Mouse (Mus musculus): ENCODE measurements at regions not wholly inside any gene's neighbourhood (a gene's known extent, or its start where the extent isn't known, plus 50 kb on each side); places are given as distances from the start of the nearest gene placed in this dataset.

DNA sequence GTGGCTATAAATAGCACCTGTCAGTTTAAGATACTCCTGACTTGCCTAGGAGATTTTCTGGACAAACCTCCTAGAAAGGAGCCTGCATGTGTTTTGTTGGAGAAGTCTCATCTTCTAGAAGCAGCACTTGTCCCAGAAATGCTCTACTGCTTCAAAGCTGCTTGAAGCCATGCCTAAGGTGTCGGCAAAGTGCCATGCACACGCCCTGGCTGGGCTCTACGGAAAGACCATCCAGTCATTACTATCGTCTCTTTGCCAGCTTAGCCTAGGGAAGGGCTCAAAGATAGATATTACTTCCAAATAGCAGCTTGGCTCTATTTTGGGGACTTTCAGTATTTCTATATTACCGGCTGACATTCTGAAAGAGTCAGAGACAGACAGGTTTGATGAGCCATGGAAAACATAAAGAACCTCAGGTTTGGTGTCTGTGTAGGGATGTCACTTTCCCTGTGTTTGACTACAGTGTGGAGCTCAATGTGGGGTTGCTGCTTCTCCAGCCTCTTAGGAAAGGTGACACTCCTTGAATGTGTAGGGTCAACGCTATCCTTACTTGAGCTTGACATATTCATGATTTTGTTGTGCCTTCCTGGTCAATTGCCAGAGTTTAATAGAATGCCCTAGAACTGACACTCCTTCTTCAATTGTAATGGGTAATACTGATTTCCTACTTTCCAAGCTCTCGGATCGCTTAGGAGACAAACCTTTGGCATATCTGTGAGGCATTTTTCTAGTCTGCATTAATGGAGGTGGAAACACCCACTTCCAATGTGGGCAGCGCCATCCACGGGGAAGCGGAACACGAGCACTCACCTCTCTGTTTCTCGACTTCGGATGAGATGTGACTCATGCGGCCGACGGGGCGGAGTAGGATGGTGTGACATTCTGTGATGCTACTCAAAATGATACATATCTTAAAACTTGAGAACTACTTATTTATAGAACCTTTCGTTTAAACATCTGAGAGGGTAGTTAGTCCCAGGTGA, 251.3 kb downstream of the Enc1 start:
- TF ChIP-seq EP300 (IDR thresholded peaks at IDR 0.05; ENCODE audit: low read depth in 1 of 2, low read length in 2 of 2) (no peak), BHLHE40 (IDR thresholded peaks at IDR 0.05; ENCODE audit: borderline replicate concordance, low read depth, low read length) (no peak), ZMIZ1 (IDR thresholded peaks at IDR 0.05; ENCODE audit: low read depth, low read length) (no peak), GATA1 (IDR thresholded peaks at IDR 0.05; ENCODE audit: low read depth, low read length) (no peak), SIN3A (IDR thresholded peaks at IDR 0.05; ENCODE audit: low read length) (no peak), CTCF (IDR thresholded peaks at IDR 0.05 in 2 of 3, conservative IDR thresholded peaks at IDR 0.05 in 1 of 3; ENCODE audit: control insufficient read depth in 1 of 3, insufficient read depth in 1 of 3, low read depth in 2 of 3, low read length in 3 of 3, poor library complexity in 1 of 3, severe bottlenecking in 1 of 3) (no peak)

All from MEL (cell line).